1 mouse cellular context compared by ENCODE assay signal in genomic region chr1:151343571-151344282, GRCm38 (mm10).
A peak's percentile ranks its signal among the peaks of the same experiment; 100 is the strongest.
TF ChIP-seq lines count a peak whose summit lies in the region.

No protein-coding gene starts in this region.

TF ChIP-seq in MEL, 35 proteins besides CTCF, POLR2A, EP300 and RAD21 (continued from another document):
- TF ChIP-seq ZNF384 (IDR thresholded peaks at IDR 0.05; ENCODE audit: low read depth, low read length) (peak; percentile 92), ZC3H11A (IDR thresholded peaks at IDR 0.05; ENCODE audit: low read depth, low read length) (no peak), NRF1 (IDR thresholded peaks at IDR 0.05; ENCODE audit: insufficient read depth, low read depth, low read length, poor library complexity, severe bottlenecking) (no peak), GABPA (IDR thresholded peaks at IDR 0.05; ENCODE audit: low read depth, low read length) (no peak), CHD2 (IDR thresholded peaks at IDR 0.05; ENCODE audit: low read length) (no peak)
